ENCODE assay signal across 17 mouse cellular contexts in genomic region chr4:147968816-147969215, GRCm38 (mm10). TPM values are rescaled to one million over a fixed set of nuclear protein-coding genes. Genes with fewer than 3 reads are reported as not detected.
"Had no signal": no experiment of that assay in that cellular context is flagged by ENCODE, and none has a peak within 500 bp of the region (broad histone marks: within the 10 kb centered on the region; RNA-seq: fewer than 3 reads in every experiment).

No protein-coding gene starts in this region.

- DNase-seq: kidney, postnatal 10 days; kidney, postnatal 4 days; lung, adult 2 months; lung, postnatal 36 days; midbrain, embryonic 14.5 days; thymus, postnatal 4 days had no signal

- H3K9me3 ChIP-seq: limb, embryonic 10.5 days; midbrain, embryonic 10.5 days; neural tube, embryonic 12.5 days had no signal

- H3K27me3 ChIP-seq: neural tube, embryonic 12.5 days had no signal

- H3K36me3 ChIP-seq: limb, embryonic 10.5 days; midbrain, embryonic 10.5 days; neural tube, embryonic 12.5 days had no signal

- H3K9ac ChIP-seq: liver, embryonic 14.5 days; neural tube, embryonic 12.5 days had no signal

- H3K4me2 ChIP-seq: neural tube, embryonic 12.5 days had no signal

- ATAC-seq: lung, postnatal 0 days had no signal

- H3K4me3 ChIP-seq: layer of hippocampus, adult 2 months; limb, embryonic 10.5 days; midbrain, embryonic 10.5 days; myocyte; neural tube, embryonic 12.5 days had no signal

- H3K27ac ChIP-seq: layer of hippocampus, adult 2 months; limb, embryonic 10.5 days; liver, embryonic 14.5 days; midbrain, embryonic 10.5 days; neural tube, embryonic 12.5 days; stomach, postnatal 0 days had no signal

- H3K4me1 ChIP-seq: limb, embryonic 10.5 days; midbrain, embryonic 10.5 days; neural tube, embryonic 12.5 days had no signal

RNA-seq across cellular contexts. Expression of gene Nppb, which starts 16.8 kb away (rescaled TPM):
- total RNA-seq: layer of hippocampus, adult 2 months; layer of hippocampus, postnatal 10 days; megakaryocyte, adult 5-6 weeks; neutrophil, adult 5-6 weeks had no signal
- polyA plus RNA-seq: limb, embryonic 10.5 days; liver, embryonic 14.5 days; lung, adult 2 months; lung, postnatal 0 days; midbrain, embryonic 10.5 days; midbrain, embryonic 14.5 days; neural tube, embryonic 12.5 days; stomach, postnatal 0 days had no signal

RNA-seq across cellular contexts. Expression of gene Nppa, which starts 31.7 kb away (rescaled TPM):
- total RNA-seq: layer of hippocampus, adult 2 months; megakaryocyte, adult 5-6 weeks; neutrophil, adult 5-6 weeks had no signal
- polyA plus RNA-seq: liver, embryonic 14.5 days; myocyte had no signal
